Mouse (Mus musculus) left cerebral cortex, adult 8-10 months (tissue): ENCODE measurements around the gene Smim24. TPM values are rescaled to one million over a fixed set of nuclear protein-coding genes. Genes with fewer than 3 reads are reported as not detected.

ENCODE experiments used
- DNase-seq, 2 experiments: peaks; one replicate each; pipeline ENCODE4 v3.0.0; 2022; ENCODE audit warnings: low spot score in 2 of 2
- microRNA-seq, 2 experiments: library from miRNA; unstranded; fragments of <30 nt; microRNA quantifications; one replicate each; pipeline ENCODE4 v1.2.0; 2022
- total RNA-seq, 4 experiments: library from RNA; stranded (reverse); gene quantifications; 2 replicates each; pipeline ENCODE4 v1.2.4; 2022

Smim24 gene
- total RNA-seq, 4 experiments from 2014 or later: 0.50 to 1.6 (median 0.84) TPM

DNA sequence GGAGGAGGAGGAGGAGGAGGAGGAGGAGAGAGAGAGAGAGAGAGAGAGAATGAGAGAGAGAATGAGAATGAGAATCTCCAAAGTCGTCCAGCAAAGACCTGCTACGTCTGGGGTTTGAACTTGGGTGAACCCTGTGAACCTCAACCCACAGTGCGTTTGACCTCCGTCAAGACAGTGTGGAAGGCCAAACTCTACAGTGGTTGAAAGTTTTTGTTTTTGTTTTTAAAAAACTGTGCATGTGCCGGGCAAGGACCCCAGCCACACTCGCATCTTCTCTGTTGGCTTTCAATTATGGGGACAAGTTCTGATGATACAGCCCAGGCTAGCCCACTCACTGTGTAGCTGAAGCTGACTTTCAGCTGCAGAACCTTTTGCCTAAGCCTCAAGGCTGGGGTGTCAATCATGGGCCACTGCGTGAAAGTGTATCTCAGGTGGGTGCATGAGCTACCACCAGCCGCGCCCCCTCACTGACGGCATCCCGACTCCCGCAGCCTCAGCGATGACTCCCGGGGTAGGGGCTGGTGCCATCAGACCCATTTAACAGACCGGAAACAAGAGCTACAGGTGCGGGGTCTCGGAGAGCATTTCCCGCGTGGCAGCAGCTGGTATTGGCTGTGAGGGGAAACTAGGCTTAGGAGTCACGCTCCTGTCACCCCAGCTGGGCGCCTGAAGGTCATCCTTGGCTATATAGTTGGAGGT, 39.5 kb downstream of the Smim24 start:
- DNase-seq: no peak

DNA sequence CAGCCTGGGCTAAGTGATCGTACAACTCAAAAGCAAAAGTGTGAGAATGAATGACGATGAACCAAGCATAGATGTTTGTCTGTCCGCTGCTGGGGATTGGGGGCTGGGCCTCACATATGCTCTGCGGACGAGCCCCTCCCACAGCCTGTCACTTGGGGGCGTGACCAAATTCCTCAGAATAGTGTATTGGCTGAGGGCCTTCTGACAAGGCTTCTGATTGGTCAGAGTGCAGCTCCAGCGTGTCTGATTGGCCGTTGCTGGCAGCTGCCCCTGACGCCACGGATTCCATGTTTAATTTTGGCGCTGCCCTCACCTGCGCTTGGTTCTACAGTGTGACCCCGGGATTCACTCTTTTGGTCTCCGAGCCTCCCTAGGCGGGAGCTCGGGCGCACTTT, 40.0 kb downstream of the Smim24 start:
- DNase-seq: peak; percentile 76 to 96

DNA sequence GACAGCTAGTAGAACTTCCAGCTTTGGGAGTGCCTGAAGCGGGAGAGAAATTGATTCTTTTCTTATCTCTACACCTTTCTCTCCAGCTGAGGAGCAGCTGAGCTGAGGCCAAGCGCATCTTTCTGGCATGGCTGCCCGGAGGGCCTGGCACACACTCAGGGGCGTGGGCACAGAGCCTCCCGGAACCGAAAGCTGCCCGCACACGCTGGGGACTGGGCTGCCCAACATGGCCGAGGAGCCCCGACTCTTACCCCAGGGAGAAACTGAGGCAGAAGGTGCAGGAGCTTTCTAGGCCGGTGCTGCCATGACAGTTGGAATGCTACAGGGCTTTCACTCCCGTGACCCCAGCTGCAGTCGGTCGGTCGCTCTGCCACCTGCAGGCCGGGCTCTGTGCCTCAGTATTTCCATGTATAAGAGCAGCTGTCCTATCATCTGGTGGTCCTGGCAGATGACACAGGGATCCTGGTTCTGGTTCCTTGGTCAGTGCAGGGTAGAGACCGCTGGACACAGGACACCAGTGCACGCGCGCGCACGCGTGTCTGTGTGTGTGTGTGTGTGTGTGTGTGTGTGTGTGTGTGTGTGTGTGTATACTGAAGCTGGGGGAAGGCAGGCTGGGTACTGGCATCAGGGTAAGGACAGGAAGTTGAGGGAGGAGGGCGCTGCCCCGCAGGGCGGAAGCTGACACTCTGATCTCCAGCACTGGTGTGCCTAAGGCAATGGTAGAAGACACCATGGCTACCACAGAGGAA, 40.9 kb downstream of the Smim24 start:
- peak in 1 of 2 experiments; percentile 36 for DNase-seq

DNA sequence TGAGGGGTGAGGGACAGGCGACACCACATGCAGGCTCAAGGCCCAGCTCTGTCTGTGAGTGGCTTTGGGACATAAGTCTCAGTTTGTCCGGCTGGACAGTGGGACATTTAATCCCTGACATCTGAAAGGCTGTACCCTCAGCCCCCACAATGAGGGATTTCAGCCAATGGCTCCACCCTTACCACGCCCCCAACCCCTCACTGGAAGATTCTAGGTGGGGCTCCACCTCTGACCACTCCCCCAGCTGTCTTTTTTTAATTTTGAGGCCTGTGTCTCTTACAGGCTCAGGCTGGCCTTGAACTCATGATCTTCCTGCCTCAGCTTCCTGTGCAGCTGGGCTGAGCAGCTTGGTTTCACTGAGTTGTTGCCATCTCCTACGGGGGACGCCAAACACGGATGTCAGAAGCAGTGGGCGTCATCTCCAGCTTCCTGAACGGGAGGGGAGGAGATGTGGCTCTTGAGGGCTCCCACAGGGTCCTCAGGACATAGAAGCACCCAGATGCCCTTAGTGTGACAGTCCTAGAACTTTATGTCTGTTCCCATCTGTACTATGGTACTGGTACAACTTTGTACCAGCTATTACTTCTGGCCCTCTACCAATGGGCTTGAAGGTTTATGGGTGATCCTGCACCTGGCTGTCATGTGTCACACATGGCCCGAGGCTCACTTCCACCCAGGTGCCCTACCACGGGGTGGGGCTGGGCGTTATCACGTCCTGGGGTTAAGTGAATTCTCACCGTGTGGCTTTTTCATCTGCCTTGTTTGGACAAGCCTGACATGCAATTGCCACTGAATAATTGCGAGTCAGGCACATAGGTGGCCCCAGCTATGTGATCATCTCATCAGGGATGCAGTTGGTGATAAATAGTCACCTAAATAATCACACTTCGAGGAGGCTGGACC, 41.8 kb downstream of the Smim24 start:
- DNase-seq: peak in 1 of 2 experiments; percentile 13

DNA sequence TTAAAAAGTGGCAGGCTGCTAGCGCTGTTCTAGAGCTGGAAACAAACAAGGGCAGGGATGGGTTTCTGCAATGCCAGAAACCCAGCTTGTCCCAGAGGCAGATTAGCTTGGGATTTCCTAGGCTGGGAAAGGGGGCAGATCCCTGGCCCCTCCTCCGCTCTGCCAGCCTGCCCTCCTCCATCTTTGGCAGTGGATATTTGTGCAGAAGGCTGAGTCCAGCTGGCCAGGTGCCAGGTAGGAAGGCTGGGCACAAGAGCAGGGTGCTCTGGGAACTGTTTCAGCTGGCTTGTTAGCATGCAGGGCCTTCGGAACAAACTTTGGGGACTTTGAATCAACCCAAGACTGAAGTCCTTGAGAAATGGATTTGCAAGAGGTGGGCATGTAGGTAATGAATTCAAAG, 42.6 kb downstream of the Smim24 start:
- DNase-seq: peak in 1 of 2 experiments; percentile 78

DNA sequence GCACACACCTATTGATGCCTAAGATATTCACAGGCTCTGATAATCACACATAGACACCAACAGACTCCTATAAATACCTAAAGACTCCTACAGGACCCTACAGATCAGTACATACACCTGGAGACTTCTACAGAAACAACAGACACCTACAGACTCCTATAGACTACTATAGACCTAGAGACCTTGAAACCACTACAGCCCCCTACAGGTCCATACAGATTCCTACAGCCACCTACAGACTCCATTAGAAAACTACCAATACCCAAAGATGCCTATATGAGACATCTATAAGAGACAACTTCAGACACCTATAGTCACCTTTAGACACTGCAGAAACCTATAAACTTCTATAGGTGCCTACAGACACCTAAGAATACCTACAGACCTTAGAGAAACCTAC, 48.2 kb downstream of the Smim24 start:
- no peak for DNase-seq

Small RNAs within 50 kb of the gene (microRNA-seq; reads per million reads assigned to microRNA genes)
- gene Mir1191b: 0.63 to 0.66 reads per million in 2 experiments
- 2.1 to 2.2 reads per million in 2 experiments for gene Mir6913

Other genes starting within 250 kb of the Smim24 start
- 10 to 100 TPM; 22.0 to 30.4 (median 27.9) TPM for gene Pias4, start 225.1 kb upstream of the Smim24 start, total RNA-seq
- 100 to 1,000 TPM; 928 to 998 (median 954) TPM for gene Eef2, start 216.4 kb upstream of the Smim24 start, total RNA-seq
- 10 to 100 TPM; 65.1 to 70.9 (median 68.9) TPM for gene Dapk3, start 210.0 kb upstream of the Smim24 start, total RNA-seq
- not detected for gene 4930442H23Rik, start 209.2 kb upstream of the Smim24 start, total RNA-seq
- under 1 TPM in 1 of 4 experiments, not detected in 3; 0.18 TPM for gene Nmrk2, start 191.0 kb upstream of the Smim24 start, total RNA-seq
- gene Atcay, start 162.2 kb upstream of the Smim24 start, total RNA-seq: 100 to 1,000 TPM; 165 to 189 (median 171) TPM
- gene Zfr2, start 159.9 kb upstream of the Smim24 start, total RNA-seq: 10 to 100 TPM; 58.4 to 65.1 (median 60.8) TPM
- 100 to 1,000 TPM; 167 to 192 (median 183) TPM for gene Matk, start 140.1 kb upstream of the Smim24 start, total RNA-seq
- 10 to 100 TPM; 39.8 to 51.5 (median 47.8) TPM for gene Mrpl54, start 126.1 kb upstream of the Smim24 start, total RNA-seq
- 10 to 100 TPM; 24.3 to 38.6 (median 27.6) TPM for gene Apba3, start 126.1 kb upstream of the Smim24 start, total RNA-seq
- gene Tjp3, start 101.5 kb upstream of the Smim24 start, total RNA-seq: under 1 TPM in 3 of 4 experiments, not detected in 1; 0.23 to 1.00 (median 0.27) TPM
- gene Pip5k1c, start 100.1 kb upstream of the Smim24 start, total RNA-seq: 100 to 1,000 TPM; 355 to 367 (median 361) TPM
- gene Cactin, start 71.9 kb upstream of the Smim24 start, total RNA-seq: 10 to 100 TPM; 27.7 to 30.9 (median 29.2) TPM
- gene Tbxa2r, start 64.3 kb upstream of the Smim24 start, total RNA-seq: 1 to 10 TPM in 2 of 4 experiments, under 1 TPM in 2; 0.63 to 1.3 (median 0.93) TPM
- gene Gipc3, start 49.8 kb upstream of the Smim24 start, total RNA-seq: 1 to 10 TPM; 2.0 to 2.3 (median 2.2) TPM
- gene Hmg20b, start 42.6 kb upstream of the Smim24 start, total RNA-seq: 10 to 100 TPM; 20.2 to 31.9 (median 27.2) TPM
- gene Mfsd12, start 35.6 kb upstream of the Smim24 start, total RNA-seq: 10 to 100 TPM; 36.8 to 42.2 (median 37.9) TPM
- 1 to 10 TPM in 3 of 4 experiments, under 1 TPM in 1; 0.77 to 2.4 (median 1.2) TPM for gene 4930404N11Rik, start 27.2 kb upstream of the Smim24 start, total RNA-seq
- gene Fzr1, start 14.5 kb upstream of the Smim24 start, total RNA-seq: 10 to 100 TPM; 66.8 to 73.4 (median 70.6) TPM
- 10 to 100 TPM; 81.4 to 89.7 (median 85.5) TPM for gene Dohh, start 8.6 kb upstream of the Smim24 start, total RNA-seq
- 1 to 10 TPM; 2.0 to 5.2 (median 4.0) TPM for gene Gm48551, start 8.6 kb upstream of the Smim24 start, total RNA-seq
- 1 to 10 TPM; 2.5 to 3.3 (median 2.6) TPM for gene Gm48552, start 4.0 kb upstream of the Smim24 start, total RNA-seq
- gene Nfic, start 62.6 kb downstream of the Smim24 start, total RNA-seq: 10 to 100 TPM; 83.3 to 98.1 (median 85.4) TPM
- gene Celf5, start 89.7 kb downstream of the Smim24 start, total RNA-seq: 100 to 1,000 TPM; 229 to 265 (median 242) TPM
- 10 to 100 TPM; 70.9 to 91.6 (median 73.7) TPM for gene Ncln, start 103.3 kb downstream of the Smim24 start, total RNA-seq
- 1 to 10 TPM in 2 of 4 experiments, under 1 TPM in 2; 0.41 to 1.2 (median 0.89) TPM for gene S1pr4, start 107.1 kb downstream of the Smim24 start, total RNA-seq
- gene Gna15, start 131.2 kb downstream of the Smim24 start, total RNA-seq: 1 to 10 TPM; 3.4 to 6.1 (median 5.3) TPM
- 100 to 1,000 TPM in 3 of 4 experiments, 10 to 100 TPM in 1; 99.3 to 110 (median 101) TPM for gene Gna11, start 152.1 kb downstream of the Smim24 start, total RNA-seq
- gene Aes, start 166.4 kb downstream of the Smim24 start, total RNA-seq: 100 to 1,000 TPM; 719 to 760 (median 743) TPM
- gene Tle2, start 181.5 kb downstream of the Smim24 start, total RNA-seq: 10 to 100 TPM; 36.2 to 42.3 (median 39.2) TPM
- 10 to 100 TPM; 10.3 to 17.2 (median 14.0) TPM for gene Tle6, start 208.0 kb downstream of the Smim24 start, total RNA-seq
- gene BC025920, start 213.2 kb downstream of the Smim24 start, total RNA-seq: 1 to 10 TPM; 3.3 to 5.4 (median 3.9) TPM
- gene Sirt6, start 234.7 kb downstream of the Smim24 start, total RNA-seq: 10 to 100 TPM; 21.8 to 27.9 (median 25.2) TPM
- 10 to 100 TPM; 39.7 to 47.9 (median 43.1) TPM for gene Ankrd24, start 235.5 kb downstream of the Smim24 start, total RNA-seq